Mouse (Mus musculus) colon, adult 2 months (tissue): ENCODE measurements around the gene Mettl15. TPM values are rescaled to one million over a fixed set of nuclear protein-coding genes. Genes with fewer than 3 reads are reported as not detected.

Experiments used
- polyA plus RNA-seq: library from polyadenylated mRNA; depleted of rRNA; stranded (reverse); fragments of >200 nt; gene quantifications from 2 replicates; pipeline ENCODE4 v1.2.3, GENCODE M21; 2012; rRNA removed

Gene Mettl15
- polyA plus RNA-seq: 1.2 and 1.8 TPM in 2 replicates

DNA sequence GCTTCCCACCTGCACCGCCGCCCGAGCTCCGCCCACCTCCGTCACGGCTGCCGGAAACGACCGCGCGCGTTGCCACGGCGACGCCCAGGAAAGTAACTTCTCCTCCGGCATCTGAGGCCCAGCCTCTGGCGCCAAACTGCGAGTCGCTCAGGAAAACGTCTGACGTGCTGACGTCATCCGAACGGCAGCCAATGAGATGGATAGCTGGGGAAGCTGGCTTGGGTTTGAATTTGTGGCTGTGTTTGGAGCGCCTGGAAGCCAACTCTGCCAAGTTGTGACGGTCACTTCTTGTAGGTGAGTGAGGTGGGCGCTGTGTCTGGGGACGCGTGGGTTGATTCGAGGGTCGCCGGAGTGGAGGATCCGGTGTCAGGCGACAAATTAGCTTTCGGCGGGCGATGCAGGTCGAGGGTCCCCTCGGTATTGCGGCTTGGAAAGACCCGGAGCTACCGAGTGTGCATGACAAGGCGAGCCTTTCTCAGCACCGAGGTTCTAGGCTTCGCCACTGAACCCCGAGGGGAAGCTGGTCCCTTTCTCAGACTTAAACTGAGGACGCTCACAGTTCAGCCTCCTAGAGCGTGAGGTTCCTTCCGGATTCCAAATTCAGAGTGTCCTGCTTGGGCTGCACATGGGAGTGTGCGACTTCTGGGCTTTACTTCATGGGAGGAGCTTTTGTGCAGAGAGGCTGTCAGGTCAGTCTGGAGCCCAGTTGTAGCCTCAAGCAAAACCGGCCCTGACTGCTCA lies at the start of gene Mettl15, which contains the start of gene Kif18a:
Mettl15 (minus strand) TSS at position 149 of the 741 bp plus-strand sequence.
Kif18a (plus strand) TSS at position 139 of the 741 bp plus-strand sequence.

Other genes starting within 250 kb of the Mettl15 start
- 0.17 and 0.27 TPM in 2 replicates for gene Kif18a, start within 50 bp of the Mettl15 start, polyA plus RNA-seq